Mouse (Mus musculus) neural tube, embryonic 12.5 days (tissue): ENCODE results near the gene Cpn2. TPM values are rescaled to one million over a fixed set of nuclear protein-coding genes. Genes with fewer than 3 reads are reported as not detected.

Experiments used
- ATAC-seq: fragments of 200-750 bp; cut with Nextera tagmentation; 2 replicates; pipeline ENCODE4 v1.8.0; 2017; ENCODE audit warnings: low read depth, mild to moderate bottlenecking, moderate TSS enrichment, moderate library complexity; ENCODE audit not compliant: low FRiP score
- H3K27ac ChIP-seq: fragments of 300-500 bp; sonication (generic); 2 replicates; pipeline ENCODE4 v1.5.1; 2016
- H3K27me3 ChIP-seq: fragments of 300-500 bp; sonication (generic); replicated peaks from 2 replicates; pipeline ENCODE4 v1.6.1; 2016; ENCODE audit warnings: mild to moderate bottlenecking
- H3K36me3 ChIP-seq: fragments of 300-500 bp; sonication (generic); 2 replicates; pipeline ENCODE4 v1.6.1; 2016; ENCODE audit warnings: mild to moderate bottlenecking
- H3K4me1 ChIP-seq: fragments of 300-500 bp; sonication (generic); 2 replicates; pipeline ENCODE4 v1.6.1; 2016
- H3K4me2 ChIP-seq: fragments of 300-500 bp; sonication (generic); replicated peaks from 2 replicates; pipeline ENCODE4 v1.6.1; 2016; ENCODE audit warnings: mild to moderate bottlenecking
- H3K4me3 ChIP-seq: fragments of 300-500 bp; sonication (generic); 2 replicates; pipeline ENCODE4 v1.5.1; 2016
- H3K9ac ChIP-seq: fragments of 300-500 bp; sonication (generic); 2 replicates; pipeline ENCODE4 v1.6.1; 2016; ENCODE audit warnings: mild to moderate bottlenecking
- H3K9me3 ChIP-seq: fragments of 300-500 bp; sonication (generic); 2 replicates; pipeline ENCODE4 v1.6.1; 2016; ENCODE audit warnings: mild to moderate bottlenecking
- WGBS: fragments of 180-500 bp; shearing (Covaris S2); methylation state at CpG from one replicate; pipeline ENCODE4 v1.1.7; 2016; 5-methylcytosine and 5-hydroxymethylcytosine counted together
- polyA plus RNA-seq: library from polyadenylated mRNA; unstranded; fragments of >200 nt; fragmentation: Nextera tagmentation; extraction: Ambion mirVana; gene quantifications from 2 replicates; pipeline ENCODE4 v1.2.1, GENCODE M21; 2016

Cpn2 gene
- polyA plus RNA-seq, 1 experiment from 2014 or later, result not detected

- no peak overlapping the region for H3K27ac ChIP-seq
Observed at GRCm38 (mm10) chr16:30255061-30255460, 12.2 kb downstream of the Cpn2 start.

GRCm38 (mm10) chr16:30253900-30254299 lies 13.4 kb downstream of the Cpn2 start:
- H3K4me3 ChIP-seq, result no peak overlapping the region
- peaks cover 17% of the 10 kb centered on the region for H3K27me3 ChIP-seq
- WGBS, result 85% methylated on average over 9 of the region's 9 CpGs
- H3K27ac ChIP-seq, result no peak overlapping the region
- H3K9me3 ChIP-seq, result no peaks in the 10 kb centered on the region
- ATAC-seq, result no peak
- no peak overlapping the region for H3K9ac ChIP-seq
- H3K4me1 ChIP-seq, result no peaks in the 10 kb centered on the region
- no peak overlapping the region for H3K4me2 ChIP-seq
- H3K36me3 ChIP-seq, result no peaks in the 10 kb centered on the region

More at GRCm38 (mm10) chr16:30255061-30255460, 12.2 kb downstream of the Cpn2 start:
- no peak overlapping the region for H3K9ac ChIP-seq
- WGBS, result 76% methylated on average over 7 of the region's 7 CpGs
- no peak overlapping the region for H3K4me3 ChIP-seq
- no peaks in the 10 kb centered on the region for H3K36me3 ChIP-seq
- H3K4me1 ChIP-seq, result no peaks in the 10 kb centered on the region
- no peak for ATAC-seq
- H3K9me3 ChIP-seq, result no peaks in the 10 kb centered on the region
- H3K4me2 ChIP-seq, result no peak overlapping the region
- peaks cover 8% of the 10 kb centered on the region for H3K27me3 ChIP-seq

GRCm38 (mm10) chr16:30253374-30253773 lies 13.9 kb downstream of the Cpn2 start:
- no peaks in the 10 kb centered on the region for H3K4me1 ChIP-seq
- H3K4me3 ChIP-seq, result no peak overlapping the region
- ATAC-seq, result no peak
- no peak overlapping the region for H3K4me2 ChIP-seq
- no peak overlapping the region for H3K9ac ChIP-seq
- no peak overlapping the region for H3K27ac ChIP-seq
- H3K36me3 ChIP-seq, result no peaks in the 10 kb centered on the region
- H3K27me3 ChIP-seq, result peaks cover 17% of the 10 kb centered on the region
- no peaks in the 10 kb centered on the region for H3K9me3 ChIP-seq
- 82% methylated on average over 4 of the region's 4 CpGs for WGBS

GRCm38 (mm10) chr16:30252003-30252418 lies 15.3 kb downstream of the Cpn2 start:
- Histone ChIP-seq H3K27me3 (peaks cover 17% of the 10 kb centered on the region), H3K36me3 (no peaks in the 10 kb centered on the region), H3K9ac (no peak overlapping the region), H3K4me3 (no peak overlapping the region), H3K4me2 (peak overlapping the region; percentile 44), H3K4me1 (no peaks in the 10 kb centered on the region), H3K9me3 (no peaks in the 10 kb centered on the region), H3K27ac (no peak overlapping the region)
- 1% methylated on average over 21 of the region's 21 CpGs for WGBS
- peak; percentile 50; the same call in 1 of the 2 replicates for ATAC-seq

- 22% methylated on average over 12 of the region's 12 CpGs for WGBS
- Histone ChIP-seq H3K36me3 (no peaks in the 10 kb centered on the region), H3K4me1 (peaks cover 20% of the 10 kb centered on the region), H3K9me3 (no peaks in the 10 kb centered on the region), H3K4me2 (peak overlapping the region; percentile 14; the same call in 1 of the 2 replicates), H3K27me3 (peaks cover 13% of the 10 kb centered on the region; the same call in 1 of the 2 replicates), H3K27ac (0 out of 2 replicates have a peak overlapping the region, but pooled peaks have one; percentile 53), H3K4me3 (no peak overlapping the region), H3K9ac (no peak overlapping the region)
- peak; percentile 85 for ATAC-seq
Observed at GRCm38 (mm10) chr16:30244037-30244700, 23.1 kb downstream of the Cpn2 start.

- no peak overlapping the region for H3K27ac ChIP-seq
- WGBS, result 27% methylated on average over 2 of the region's 2 CpGs
- no peak overlapping the region for H3K4me3 ChIP-seq
- H3K4me2 ChIP-seq, result no peak overlapping the region
- no peak overlapping the region for H3K9ac ChIP-seq
- ATAC-seq, result no peak
- H3K4me1 ChIP-seq, result peaks cover 20% of the 10 kb centered on the region
- H3K27me3 ChIP-seq, result peaks cover 28% of the 10 kb centered on the region
- H3K9me3 ChIP-seq, result no peaks in the 10 kb centered on the region
- no peaks in the 10 kb centered on the region for H3K36me3 ChIP-seq
Observed at GRCm38 (mm10) chr16:30241623-30242022, 25.7 kb downstream of the Cpn2 start.

GRCm38 (mm10) chr16:30238791-30239190 lies 28.5 kb downstream of the Cpn2 start:
- ATAC-seq, result no peak
- H3K27ac ChIP-seq, result no peak overlapping the region
- no peaks in the 10 kb centered on the region for H3K36me3 ChIP-seq
- no peaks in the 10 kb centered on the region for H3K9me3 ChIP-seq
- no peak overlapping the region for H3K4me3 ChIP-seq
- no peak overlapping the region for H3K4me2 ChIP-seq
- H3K4me1 ChIP-seq, result peaks cover 30% of the 10 kb centered on the region
- WGBS, result 62% methylated on average over 6 of the region's 6 CpGs
- H3K9ac ChIP-seq, result no peak overlapping the region
- H3K27me3 ChIP-seq, result peaks cover 47% of the 10 kb centered on the region

GRCm38 (mm10) chr16:30236091-30236699 lies 31.1 kb downstream of the Cpn2 start:
- Histone ChIP-seq H3K4me2 (peak overlapping the region; percentile 56), H3K36me3 (no peaks in the 10 kb centered on the region), H3K27me3 (peaks cover 57% of the 10 kb centered on the region), H3K9ac (no peak overlapping the region), H3K4me1 (peaks cover 16% of the 10 kb centered on the region; the same call in 1 of the 2 replicates), H3K9me3 (no peaks in the 10 kb centered on the region), H3K27ac (no peak overlapping the region), H3K4me3 (peak overlapping the region; percentile 18)
- WGBS, result 3% methylated on average over 33 of the region's 33 CpGs
- peak; percentile 74 for ATAC-seq

GRCm38 (mm10) chr16:30235577-30235976 lies 31.7 kb downstream of the Cpn2 start:
- no peak for ATAC-seq
- Histone ChIP-seq H3K36me3 (no peaks in the 10 kb centered on the region), H3K27ac (no peak overlapping the region), H3K4me3 (no peak overlapping the region), H3K9ac (no peak overlapping the region), H3K9me3 (no peaks in the 10 kb centered on the region), H3K4me2 (peak overlapping the region; percentile 56), H3K4me1 (peaks cover 16% of the 10 kb centered on the region; the same call in 1 of the 2 replicates), H3K27me3 (peaks cover 57% of the 10 kb centered on the region)
- 45% methylated on average over 2 of the region's 2 CpGs for WGBS

GRCm38 (mm10) chr16:30234636-30235546 lies 32.4 kb downstream of the Cpn2 start:
- H3K27me3 ChIP-seq, result peaks cover 57% of the 10 kb centered on the region
- 53% methylated on average over 12 of the region's 12 CpGs for WGBS
- no peak for ATAC-seq

GRCm38 (mm10) chr16:30234077-30234476 lies 33.2 kb downstream of the Cpn2 start:
- Histone ChIP-seq H3K27ac (no peak overlapping the region), H3K4me2 (no peak overlapping the region), H3K9ac (no peak overlapping the region), H3K4me3 (no peak overlapping the region), H3K9me3 (no peaks in the 10 kb centered on the region), H3K4me1 (peaks cover 16% of the 10 kb centered on the region; the same call in 1 of the 2 replicates), H3K36me3 (no peaks in the 10 kb centered on the region), H3K27me3 (peaks cover 55% of the 10 kb centered on the region)
- no peak for ATAC-seq
- WGBS, result 45% methylated on average over 8 of the region's 8 CpGs

More at GRCm38 (mm10) chr16:30234636-30235546, 32.4 kb downstream of the Cpn2 start:
- no peaks in the 10 kb centered on the region for H3K9me3 ChIP-seq
- no peaks in the 10 kb centered on the region for H3K36me3 ChIP-seq
- H3K27ac ChIP-seq, result no peak overlapping the region
- no peak overlapping the region for H3K4me2 ChIP-seq
- peaks cover 16% of the 10 kb centered on the region; the same call in 1 of the 2 replicates for H3K4me1 ChIP-seq
- no peak overlapping the region for H3K4me3 ChIP-seq
- no peak overlapping the region for H3K9ac ChIP-seq
